Mouse (Mus musculus) bone marrow macrophage, adult 2 months (primary cell): ENCODE results near the gene Olfr282.
"Not testable (repeated sequence)": the region's sequence is repeated elsewhere in the genome, so short reads cannot be mapped to it uniquely, and the experiment has no call there.

ENCODE experiments used
- CTCF ChIP-seq: IDR thresholded peaks from 2 replicates; pipeline ENCODE4 v1.5.1; 2012; ENCODE audit warnings: low read depth, mild to moderate bottlenecking, low read length, moderate library complexity
- POLR2A ChIP-seq: IDR thresholded peaks from 2 replicates; pipeline ENCODE4 v1.6.1; 2012; ENCODE audit warnings: mild to moderate bottlenecking, low read depth, low read length, borderline replicate concordance

DNA sequence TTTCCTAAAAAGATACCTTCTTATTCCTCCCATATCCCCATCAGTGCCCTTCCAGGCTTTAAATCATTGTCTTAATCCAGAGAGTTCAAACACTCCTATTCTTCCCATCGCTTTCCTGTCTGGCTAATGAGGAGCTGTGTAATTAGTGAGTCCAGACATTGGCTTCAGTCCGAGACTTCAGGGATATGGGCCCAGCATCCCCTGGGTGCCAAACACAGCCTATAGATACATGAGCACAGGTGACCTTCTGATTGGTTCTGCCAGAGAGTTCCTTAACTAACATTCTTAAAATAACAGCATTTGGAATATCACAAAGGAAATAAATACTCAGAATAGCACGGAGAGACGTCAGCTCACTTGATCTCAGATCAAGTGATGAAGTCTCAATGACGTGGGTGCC, at the start of gene Olfr282:
- TF ChIP-seq POLR2A, CTCF: not testable (repeated sequence)
